Mouse (Mus musculus) gastrocnemius, postnatal 4 days (tissue): ENCODE results near the gene Mb. TPM values are rescaled to one million over a fixed set of nuclear protein-coding genes. Genes with fewer than 3 reads are reported as not detected.

Source experiments
- DNase-seq, 2 experiments: peaks; one replicate each; pipeline ENCODE4 v3.0.0; 2021 to 2022; ENCODE audit warnings: low spot score in 2 of 2, mixed read lengths in 2 of 2
- total RNA-seq, 2 experiments: library from RNA; stranded (reverse); gene quantifications; 2 replicates each; pipeline ENCODE4 v1.2.3; 2021

Gene Mb
- total RNA-seq, 2 experiments from 2014 or later, result 153 to 201 TPM

GRCm38 (mm10) chr15:76987542-76988094, 62.9 kb downstream of the Mb start:
- no peak for DNase-seq

GRCm38 (mm10) chr15:76987137-76987536, 63.3 kb downstream of the Mb start:
- DNase-seq, result no peak

- DNase-seq, result no peak
These were observed 67.7 kb downstream of the Mb start for GRCm38 (mm10) chr15:76982745-76983144.

GRCm38 (mm10) chr15:76979799-76980198, 70.7 kb downstream of the Mb start:
- no peak for DNase-seq

GRCm38 (mm10) chr15:76976619-76977018, 73.9 kb downstream of the Mb start:
- peak in 1 of 2 experiments; percentile 48 for DNase-seq

- DNase-seq, result peak; percentile 65 to 86
These were observed 76.4 kb downstream of the Mb start for GRCm38 (mm10) chr15:76973855-76974651.

GRCm38 (mm10) chr15:76973272-76973854, 77.1 kb downstream of the Mb start:
- DNase-seq, result no peak

GRCm38 (mm10) chr15:76972661-76973060, 77.8 kb downstream of the Mb start:
- no peak for DNase-seq

Other genes starting within 250 kb of the Mb start
- gene Zfp251, start 179.2 kb downstream of the Mb start, total RNA-seq, result 10 to 100 TPM; 15.3 to 16.9 TPM
- 1 to 10 TPM; 1.3 to 1.6 TPM for gene Zfp7, start 171.4 kb downstream of the Mb start, total RNA-seq
- gene Gm49527, start 171.3 kb downstream of the Mb start, total RNA-seq, result not detected
- 1 to 10 TPM; 5.9 to 6.3 TPM for gene Zfp647, start 125.2 kb downstream of the Mb start, total RNA-seq
- 10 to 100 TPM; 38.5 to 38.9 TPM for gene 1110038F14Rik, start 102.2 kb downstream of the Mb start, total RNA-seq
- 1 to 10 TPM; 5.9 to 7.8 TPM for gene Apol6, start 5.9 kb downstream of the Mb start, total RNA-seq